Mouse (Mus musculus): Measurements from ENCODE around the gene Stk38l. TPM values are rescaled to one million over a fixed set of nuclear protein-coding genes. Genes with fewer than 3 reads are reported as not detected.

Stk38l gene
- 11.8 and 14.1 TPM in 2 replicates for polyA plus RNA-seq (2015; fragmentation: Nextera tagmentation; extraction: Ambion mirVana)

GRCm38 (mm10) chr6:146724581-146725383 lies at the start of gene Stk38l:
Gene Stk38l (plus strand): TSS chr6:146724995.
- DNase-seq (ENCODE audit: low spot score): peak; percentile 99

GRCm38 (mm10) chr6:146676904-146677303 lies 47.9 kb upstream of the Stk38l start:
- DNase-seq (ENCODE audit: low spot score): no peak

GRCm38 (mm10) chr6:146678136-146679070 lies 46.4 kb upstream of the Stk38l start:
- DNase-seq (ENCODE audit: low spot score): no peak

- no peak for DNase-seq (ENCODE audit: low spot score)
Observed at GRCm38 (mm10) chr6:146683881-146684280, 40.9 kb upstream of the Stk38l start.

GRCm38 (mm10) chr6:146685781-146686308 lies 39.0 kb upstream of the Stk38l start:
- no peak for DNase-seq (ENCODE audit: low spot score)

- DNase-seq (ENCODE audit: low spot score): no peak
Observed at GRCm38 (mm10) chr6:146686463-146687196, 38.2 kb upstream of the Stk38l start.

GRCm38 (mm10) chr6:146688010-146688409 lies 36.8 kb upstream of the Stk38l start:
- DNase-seq (ENCODE audit: low spot score): no peak

- DNase-seq (ENCODE audit: low spot score): no peak
Observed at GRCm38 (mm10) chr6:146688861-146689260, 35.9 kb upstream of the Stk38l start.

- no peak for DNase-seq (ENCODE audit: low spot score)
Observed at GRCm38 (mm10) chr6:146697767-146698166, 27.0 kb upstream of the Stk38l start.

GRCm38 (mm10) chr6:146698376-146698775 lies 26.4 kb upstream of the Stk38l start:
- no peak for DNase-seq (ENCODE audit: low spot score)

GRCm38 (mm10) chr6:146700461-146700860 lies 24.3 kb upstream of the Stk38l start:
- DNase-seq (ENCODE audit: low spot score): no peak

GRCm38 (mm10) chr6:146702126-146702881 lies 22.5 kb upstream of the Stk38l start:
- DNase-seq (ENCODE audit: low spot score): no peak

- no peak for DNase-seq (ENCODE audit: low spot score)
Observed at GRCm38 (mm10) chr6:146703351-146703750, 21.4 kb upstream of the Stk38l start.

- DNase-seq (ENCODE audit: low spot score): no peak
Observed at GRCm38 (mm10) chr6:146705631-146706030, 19.2 kb upstream of the Stk38l start.

- DNase-seq (ENCODE audit: low spot score): no peak
Observed at GRCm38 (mm10) chr6:146719606-146720005, 5.2 kb upstream of the Stk38l start.

GRCm38 (mm10) chr6:146723805-146724204 lies 990 bp upstream of the Stk38l start:
- DNase-seq (ENCODE audit: low spot score): no peak

- no peak for DNase-seq (ENCODE audit: low spot score)
Observed at GRCm38 (mm10) chr6:146725384-146725791, 593 bp downstream of the Stk38l start.

GRCm38 (mm10) chr6:146731031-146731430 lies 6.2 kb downstream of the Stk38l start:
- DNase-seq (ENCODE audit: low spot score): no peak

- DNase-seq (ENCODE audit: low spot score): no peak
Observed at GRCm38 (mm10) chr6:146731692-146732091, 6.9 kb downstream of the Stk38l start.

- no peak for DNase-seq (ENCODE audit: low spot score)
Observed at GRCm38 (mm10) chr6:146732232-146732631, 7.4 kb downstream of the Stk38l start.

All from thymus, postnatal 0 days (tissue).